Mouse (Mus musculus) gastrocnemius, postnatal 36 days (tissue): ENCODE data around the gene Slc37a1. TPM values are rescaled to one million over a fixed set of nuclear protein-coding genes. Genes with fewer than 3 reads are reported as not detected.

Experiments
- DNase-seq, 2 experiments: peaks; one replicate each; pipeline ENCODE4 v3.0.0; 2022
- intact Hi-C: fragments of 180-260 bp; cut with DNase I; formaldehyde crosslinking; loops from one replicate; pipeline ENCODE4 v1.15.1; 2025
- long read RNA-seq, 2 experiments: library from polyadenylated mRNA; stranded (forward); transcript quantifications; one replicate each; pipeline ENCODE4 v2.0.0; 2021
- total RNA-seq, 2 experiments: library from RNA; stranded (reverse); gene quantifications; 2 replicates each; pipeline ENCODE4 v1.2.3; 2021

Gene Slc37a1
- total RNA-seq = 1 to 10 TPM; 3.3 to 3.6 TPM
- long read RNA-seq, experiment 1, partial matches to known transcripts = 2 of 3 reads
- long read RNA-seq, experiment 1, other reads (novel, unspliced or antisense) = 0 of 3 reads
- long read RNA-seq, experiment 2, partial matches to known transcripts = 1 of 4 reads
- long read RNA-seq, experiment 2, other reads (novel, unspliced or antisense) = 1 of 4 reads

DNA sequence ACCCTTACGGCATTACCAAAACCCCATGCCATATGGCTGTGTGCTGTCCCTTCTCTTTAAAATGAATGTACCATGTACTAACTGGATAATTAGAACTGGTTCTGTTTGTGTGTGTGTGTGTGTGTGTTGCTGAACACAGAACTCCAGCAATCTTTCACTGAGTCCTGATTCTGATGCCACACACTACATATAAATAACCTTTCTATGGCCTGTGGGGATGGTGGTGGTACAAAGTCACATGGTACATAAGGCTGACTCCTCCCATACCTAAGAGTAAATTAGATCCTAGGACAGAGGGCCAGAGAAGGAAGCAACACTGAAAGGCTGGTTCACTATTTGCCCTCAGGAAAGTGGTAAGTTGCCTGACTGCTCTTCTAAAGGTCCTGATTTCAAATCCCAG lies at the start of gene Slc37a1:
TSS of gene Slc37a1 (plus strand) at position 301 of the 400 bp plus-strand sequence.
- no peak for DNase-seq

DNA sequence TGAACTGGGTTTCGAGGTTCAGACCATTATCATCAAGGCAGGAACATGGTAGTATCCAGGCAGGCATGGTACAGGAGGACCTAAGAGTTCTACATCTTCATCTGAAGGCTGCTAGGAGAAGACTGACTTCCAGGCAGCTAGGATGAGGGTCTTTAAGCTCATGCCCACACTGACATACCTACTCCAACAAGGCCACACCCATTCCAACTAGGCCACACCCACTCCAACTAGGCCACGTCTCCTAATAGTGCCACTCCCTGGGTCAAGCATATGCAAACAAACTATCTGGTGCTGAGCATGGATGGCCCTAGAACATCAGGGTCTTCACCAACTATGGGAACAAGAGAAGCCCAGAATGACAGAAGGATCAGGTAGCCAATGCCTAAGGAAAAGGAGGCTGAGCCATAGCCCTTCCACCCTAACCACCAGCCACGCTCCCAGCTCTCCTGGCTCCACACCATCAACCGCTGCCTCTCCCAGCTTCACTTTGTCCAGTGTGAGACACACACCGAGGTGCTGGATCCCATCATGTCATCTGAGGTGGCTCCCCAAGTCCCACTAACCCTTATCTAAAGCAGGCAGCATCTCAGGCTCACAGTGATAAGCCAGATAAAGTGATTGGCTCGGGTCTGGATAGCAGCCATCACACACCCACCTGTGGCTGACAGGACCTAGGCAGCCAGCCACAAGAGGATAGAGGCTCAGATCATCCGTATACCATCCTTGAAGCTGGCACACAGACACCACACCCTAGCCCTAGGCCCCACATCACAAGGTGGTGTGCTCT lies 48.2 kb upstream of the Slc37a1 start:
- intact Hi-C loops = no loop called here
- DNase-seq = no peak

More for the DNA sequence above, at the start of gene Slc37a1:
- intact Hi-C loops = no loop called here

DNA sequence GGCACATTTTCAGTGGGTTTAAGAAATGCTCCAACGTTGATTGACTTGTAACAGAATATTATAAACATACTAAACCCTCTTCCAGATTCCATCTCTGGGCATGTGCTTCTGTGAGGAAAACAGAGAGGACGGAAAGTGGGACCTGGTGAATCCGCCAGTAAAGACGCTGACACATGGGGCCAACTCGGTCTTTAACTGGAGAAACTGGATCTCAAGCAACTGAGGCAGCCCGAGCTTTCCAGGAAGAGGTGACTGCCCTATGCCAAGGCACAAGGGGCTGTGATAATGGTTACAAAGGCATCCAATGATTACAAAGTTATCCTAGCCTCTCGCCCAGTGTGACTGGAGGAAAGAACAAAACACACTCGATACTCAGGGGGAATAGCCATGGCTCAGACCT lies 45.4 kb upstream of the Slc37a1 start:
- no peak for DNase-seq
- intact Hi-C loops = loop anchor here (2.0 kb wide), 1 partner anchor 102 kb away; no protein-coding TSS in a partner anchor

DNA sequence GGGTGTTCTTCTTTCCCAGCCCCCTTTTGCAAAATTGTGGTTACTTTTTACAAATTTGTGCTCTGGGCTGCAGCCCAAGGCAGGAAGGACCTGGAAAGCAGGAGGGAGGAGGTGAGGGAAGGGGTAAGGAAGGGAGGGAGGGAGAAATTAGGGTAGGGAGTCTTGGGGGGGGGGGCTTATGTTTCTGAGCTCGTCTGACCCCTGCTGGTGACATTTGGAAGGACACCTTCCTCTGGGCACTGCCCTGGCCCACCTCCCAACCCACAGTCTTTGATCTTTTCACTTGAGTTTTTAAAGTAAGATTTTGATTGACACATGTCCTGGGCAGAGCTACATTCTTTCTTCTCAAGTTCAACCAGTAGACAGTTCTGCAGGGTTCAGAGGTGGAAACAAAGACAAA lies 43.8 kb upstream of the Slc37a1 start:
- no peak for DNase-seq
- intact Hi-C loops = no loop called here

DNA sequence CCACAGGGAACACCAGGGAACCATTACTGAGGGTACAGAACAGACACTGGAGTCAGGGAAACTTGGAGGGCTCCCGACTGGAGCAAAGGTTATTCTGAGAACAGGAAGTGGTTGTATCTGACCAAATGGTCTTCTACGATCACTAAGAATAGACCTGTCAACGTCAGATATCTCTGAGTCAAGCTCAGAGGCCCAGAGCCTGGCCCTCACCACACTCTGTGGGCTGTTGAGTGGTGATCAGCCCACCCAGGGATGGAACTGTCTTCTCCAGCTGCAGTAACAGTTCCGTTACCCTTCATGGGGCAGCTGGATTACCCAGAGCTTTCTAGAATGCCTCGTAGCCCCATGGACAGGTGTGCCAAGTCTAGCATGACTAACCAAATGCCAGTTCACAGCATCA lies 41.3 kb upstream of the Slc37a1 start:
- DNase-seq = no peak
- intact Hi-C loops = no loop called here

DNA sequence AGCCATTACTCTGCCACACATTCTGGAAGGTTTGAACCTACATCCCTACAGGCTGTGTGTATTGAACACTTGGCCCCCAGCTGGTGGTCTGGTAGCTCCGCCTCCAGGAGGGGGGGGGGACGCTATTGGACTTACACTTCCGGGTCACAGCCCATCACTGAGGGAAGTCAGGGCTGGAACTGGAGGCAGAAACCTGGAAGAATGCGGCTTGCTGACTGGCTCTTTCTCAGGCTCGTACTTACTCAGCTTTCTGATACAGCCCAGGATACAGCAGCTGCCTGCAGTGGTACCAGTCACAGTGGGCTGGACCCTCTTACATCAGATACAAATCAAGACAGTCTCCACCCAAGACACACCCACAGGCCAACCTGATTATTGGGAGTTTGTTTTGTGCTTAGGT lies 39.4 kb upstream of the Slc37a1 start:
- no peak for DNase-seq
- intact Hi-C loops = no loop called here

DNA sequence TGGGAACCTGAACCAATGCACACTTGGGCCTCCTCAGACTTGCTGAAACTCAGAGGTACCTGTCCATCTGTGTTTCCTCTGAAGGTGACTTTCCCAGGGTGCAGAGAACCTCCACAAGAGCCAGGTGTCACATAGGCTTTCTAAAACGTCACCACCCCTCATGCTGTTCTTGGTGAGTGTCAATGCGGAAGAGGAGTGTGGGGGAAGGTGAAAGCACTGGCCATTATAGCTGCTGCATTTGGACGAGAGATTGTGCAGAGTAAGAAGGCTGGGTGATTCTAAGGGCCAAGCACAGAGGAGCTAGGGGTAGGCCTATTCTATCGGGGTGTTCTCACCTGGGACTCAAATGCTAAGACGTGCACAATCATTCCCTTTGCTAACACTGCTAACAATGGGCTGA lies 32.6 kb upstream of the Slc37a1 start:
- no peak for DNase-seq

DNA sequence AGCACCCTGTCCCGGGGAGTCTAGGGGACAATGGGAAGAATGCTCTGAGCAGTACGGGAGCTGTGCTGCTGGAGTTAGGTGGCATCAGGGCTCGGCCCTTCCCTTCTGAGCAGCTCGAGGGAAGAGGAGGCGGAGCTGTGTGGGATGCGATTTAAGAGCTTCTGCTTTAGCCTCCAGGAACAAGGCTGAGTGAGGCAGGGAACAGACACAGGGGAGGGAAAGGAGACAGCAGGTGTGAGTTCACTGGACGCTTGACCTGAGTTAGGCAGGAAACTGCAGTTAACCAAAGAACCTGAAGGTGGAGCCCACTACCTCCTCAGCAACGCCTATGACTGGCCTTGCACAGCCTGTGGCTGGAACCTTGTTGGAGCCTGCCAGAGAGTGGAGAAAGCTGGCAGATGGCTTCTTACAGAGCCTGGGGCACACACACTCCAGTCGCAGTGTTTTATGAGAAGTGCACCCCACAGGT lies 32.1 kb upstream of the Slc37a1 start:
- peak; percentile 72 to 75 for DNase-seq
- intact Hi-C loops = loop anchor here (1.0 to 2.0 kb wide), 2 partner anchors 16 to 54 kb away; no protein-coding TSS in a partner anchor

More for the DNA sequence above, 32.6 kb upstream of the Slc37a1 start:
- intact Hi-C loops = loop anchor here (1.0 to 2.0 kb wide), 2 partner anchors 17 to 54 kb away; no protein-coding TSS in a partner anchor

DNA sequence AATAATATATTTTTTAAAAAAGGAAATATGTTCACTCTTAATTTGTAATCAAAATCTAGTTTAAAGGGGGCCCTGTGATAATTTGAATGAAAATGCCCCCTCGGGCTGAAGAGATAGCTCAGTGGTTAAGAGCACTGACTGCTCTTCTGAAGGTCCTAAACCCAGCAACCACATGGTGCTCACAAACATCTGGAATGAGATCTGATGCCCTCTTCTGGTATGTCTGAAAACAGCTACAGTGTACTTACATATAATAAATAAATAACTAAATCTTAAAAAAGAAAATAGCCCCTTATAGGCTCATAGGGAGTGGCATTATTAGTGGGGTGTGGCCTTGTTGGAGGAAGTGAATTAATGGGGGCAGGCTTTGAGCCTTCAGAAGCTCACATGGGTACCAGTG lies 29.4 kb upstream of the Slc37a1 start:
- DNase-seq = no peak
- intact Hi-C loops = no loop called here

DNA sequence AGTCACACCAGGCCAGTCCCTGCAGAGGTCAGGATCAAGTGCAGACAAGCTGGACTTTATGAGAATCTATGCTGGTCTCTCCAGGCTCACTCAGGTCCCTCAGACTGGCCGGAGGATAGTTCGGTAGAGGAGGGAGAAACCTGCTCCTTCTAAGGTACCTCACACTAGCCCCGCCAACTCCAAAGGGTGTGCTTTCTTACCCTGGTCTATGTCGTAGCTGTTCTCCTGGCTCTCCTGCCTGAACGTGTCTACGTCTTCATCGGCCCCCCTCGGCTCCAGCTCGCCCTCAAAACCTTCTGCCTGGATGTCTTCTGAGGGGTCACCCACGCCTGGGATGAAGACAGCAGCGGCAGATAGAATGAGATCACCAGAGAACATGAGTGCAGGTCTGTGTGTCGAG lies 28.7 kb upstream of the Slc37a1 start:
- DNase-seq = peak in 1 of 2 experiments; percentile 37
- intact Hi-C loops = no loop called here

DNA sequence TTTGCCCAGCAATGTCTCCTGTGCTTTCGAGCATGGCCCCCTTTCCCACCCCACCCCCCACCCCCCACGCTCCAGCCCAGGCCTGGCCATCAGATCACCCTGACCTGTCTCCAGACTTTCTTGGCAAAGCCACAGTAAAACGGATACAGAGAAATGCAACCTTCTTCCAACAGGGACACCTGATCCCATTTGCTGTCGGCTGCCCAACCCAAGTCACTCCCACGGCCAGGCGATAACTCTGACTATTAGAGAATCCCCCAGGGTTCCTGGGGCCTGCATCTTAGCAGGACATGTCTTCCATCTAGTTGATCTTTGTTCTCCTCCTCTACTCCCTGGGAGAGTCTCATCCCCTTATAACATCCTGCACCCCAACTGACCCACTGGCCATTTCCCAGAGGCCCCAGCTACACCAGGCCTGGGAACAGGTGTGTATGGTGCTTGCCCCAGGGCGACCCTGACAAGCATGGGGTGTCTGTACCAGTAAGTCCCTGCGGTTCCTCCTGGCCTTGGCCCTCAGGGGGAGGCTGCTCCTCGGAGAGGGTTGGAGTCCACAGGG lies 28.2 kb upstream of the Slc37a1 start:
- intact Hi-C loops = no loop called here
- DNase-seq = peak; percentile 56 to 58

DNA sequence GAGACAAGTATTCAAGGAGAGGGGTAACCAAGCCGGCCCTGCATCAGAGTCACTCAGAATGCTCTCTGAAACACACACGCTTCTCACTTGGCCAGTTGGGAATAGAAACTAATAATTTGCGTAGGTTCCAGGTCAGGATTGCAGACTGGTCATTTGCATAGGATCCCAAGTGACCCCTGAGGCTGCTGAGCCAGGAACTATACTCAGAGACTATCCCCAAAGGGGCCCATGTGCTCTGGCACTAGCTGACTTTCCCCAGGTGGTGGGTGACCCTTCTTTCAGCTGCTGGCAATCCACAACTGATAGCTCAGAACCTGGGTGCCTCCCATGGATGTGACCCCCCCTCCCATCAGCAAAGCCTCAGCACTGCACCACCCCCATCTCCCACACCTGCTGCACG lies 27.4 kb upstream of the Slc37a1 start:
- intact Hi-C loops = no loop called here
- peak in 1 of 2 experiments; percentile 14 for DNase-seq

DNA sequence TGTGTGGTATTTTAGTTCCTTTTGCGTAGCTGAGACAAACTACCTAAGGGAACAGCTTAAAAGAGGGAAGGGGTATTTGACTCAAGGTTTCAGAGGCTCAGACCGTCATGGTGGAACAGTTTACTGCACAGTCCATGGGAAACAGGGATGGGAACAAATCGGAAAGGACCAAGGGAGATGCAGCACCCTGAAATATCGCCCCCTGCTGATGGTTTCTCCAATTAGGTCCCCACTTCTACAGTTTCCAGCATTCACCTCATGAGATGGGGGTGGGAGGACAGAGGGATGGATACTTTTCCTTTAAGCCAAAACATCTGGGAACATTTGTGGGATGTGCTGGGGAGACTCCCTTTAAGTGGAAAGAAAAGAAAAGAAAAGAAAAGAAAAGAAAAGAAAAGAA lies 26.8 kb upstream of the Slc37a1 start:
- DNase-seq = peak in 1 of 2 experiments; percentile 9
- intact Hi-C loops = no loop called here

DNA sequence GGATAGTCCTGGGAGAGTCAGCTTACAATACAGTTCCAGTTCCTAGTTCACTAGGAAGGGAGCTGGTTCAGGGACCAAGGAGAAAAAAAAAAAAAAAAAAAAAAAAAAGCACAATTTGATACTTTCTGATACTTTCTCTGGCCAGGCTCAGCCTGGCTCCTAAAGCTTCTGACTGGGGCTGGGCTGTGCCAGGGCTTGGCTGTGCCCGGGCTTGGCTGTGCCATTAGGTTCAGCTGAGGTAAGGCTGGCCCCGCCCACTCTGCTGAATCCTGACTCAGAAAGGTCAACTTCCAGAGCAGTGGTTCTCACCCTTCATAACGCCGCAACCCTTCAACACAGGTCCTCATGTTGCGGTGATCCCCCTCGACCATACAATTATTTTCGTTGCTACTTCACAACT lies 26.2 kb upstream of the Slc37a1 start:
- intact Hi-C loops = no loop called here
- DNase-seq = peak; percentile 86 to 87

DNA sequence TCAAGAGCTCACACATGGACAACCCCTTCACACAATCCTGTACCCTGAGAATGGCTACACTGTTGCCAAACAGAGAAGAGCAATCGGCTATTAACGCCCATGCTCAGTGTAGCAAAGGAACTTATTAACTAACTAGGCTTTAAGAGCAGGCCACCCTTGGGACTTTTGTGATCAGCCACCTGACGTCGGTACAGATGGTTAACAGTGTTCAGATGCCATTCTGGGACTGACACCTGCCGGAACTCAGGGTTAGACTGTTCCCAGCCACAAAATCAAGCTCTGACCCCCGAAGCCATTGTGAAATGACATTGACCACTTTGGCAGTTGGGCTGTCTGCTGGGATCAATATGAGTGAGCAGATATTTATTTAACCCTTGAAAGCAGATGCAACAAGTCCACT lies 25.2 kb upstream of the Slc37a1 start:
- no peak for DNase-seq
- intact Hi-C loops = no loop called here

DNA sequence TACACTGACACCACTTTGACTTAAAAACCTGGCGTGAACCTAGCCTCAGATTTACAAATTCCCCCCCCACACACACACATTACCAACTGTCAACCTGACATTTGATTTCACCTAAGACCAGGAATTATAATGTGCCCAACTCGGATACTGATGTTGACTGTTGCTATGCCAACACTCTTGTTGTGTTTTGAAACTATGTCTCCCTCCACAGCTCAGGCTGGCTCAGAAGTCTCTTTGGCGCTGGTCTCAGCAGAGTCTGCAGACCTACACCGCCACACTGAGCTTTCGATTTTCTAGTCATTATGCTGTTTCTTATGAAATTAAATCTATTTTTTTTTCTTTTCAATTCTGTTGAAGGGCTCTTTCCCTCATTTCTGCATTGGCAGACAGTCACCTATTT lies 23.9 kb upstream of the Slc37a1 start:
- DNase-seq = peak in 1 of 2 experiments; percentile 15
- intact Hi-C loops = no loop called here

DNA sequence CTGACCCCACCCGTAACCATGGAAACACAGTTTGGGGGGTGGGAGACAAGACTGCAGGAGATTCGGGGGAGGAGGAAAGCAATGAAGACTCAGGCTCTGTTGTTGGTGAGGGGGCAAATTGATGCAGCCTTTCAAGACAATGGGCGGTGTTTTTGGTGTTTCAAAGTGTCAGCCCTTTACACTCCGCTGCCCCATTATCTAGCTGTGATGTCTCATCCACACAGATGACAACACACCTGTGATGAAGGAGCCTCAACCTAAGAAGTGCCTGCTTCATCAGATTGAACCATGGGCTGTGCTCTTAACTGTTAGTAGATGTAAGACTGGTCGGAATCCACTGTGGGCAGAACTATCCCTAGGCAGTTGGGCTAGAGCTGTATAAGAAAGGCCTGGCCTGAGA lies 22.8 kb upstream of the Slc37a1 start:
- intact Hi-C loops = no loop called here
- DNase-seq = no peak

DNA sequence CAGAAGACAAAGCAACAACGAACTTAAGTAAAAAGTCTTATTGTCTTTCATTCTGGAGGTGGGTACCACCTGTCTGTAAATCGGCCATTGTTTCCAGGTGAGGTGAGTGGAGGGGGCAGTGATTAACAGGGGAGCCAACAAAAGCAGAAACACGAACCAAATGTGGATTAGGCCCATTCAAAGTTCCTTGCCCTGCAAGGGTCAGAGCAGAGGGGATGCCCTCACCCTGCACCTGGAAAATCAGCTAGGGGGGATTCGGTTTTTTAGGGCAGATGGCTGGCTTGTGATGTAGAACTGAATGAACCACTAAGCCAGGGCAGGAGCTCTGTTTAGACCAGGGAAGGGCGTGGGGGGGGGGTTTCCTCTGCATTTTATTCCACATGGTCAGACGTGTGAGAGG lies 22.2 kb upstream of the Slc37a1 start:
- DNase-seq = no peak
- intact Hi-C loops = no loop called here

DNA sequence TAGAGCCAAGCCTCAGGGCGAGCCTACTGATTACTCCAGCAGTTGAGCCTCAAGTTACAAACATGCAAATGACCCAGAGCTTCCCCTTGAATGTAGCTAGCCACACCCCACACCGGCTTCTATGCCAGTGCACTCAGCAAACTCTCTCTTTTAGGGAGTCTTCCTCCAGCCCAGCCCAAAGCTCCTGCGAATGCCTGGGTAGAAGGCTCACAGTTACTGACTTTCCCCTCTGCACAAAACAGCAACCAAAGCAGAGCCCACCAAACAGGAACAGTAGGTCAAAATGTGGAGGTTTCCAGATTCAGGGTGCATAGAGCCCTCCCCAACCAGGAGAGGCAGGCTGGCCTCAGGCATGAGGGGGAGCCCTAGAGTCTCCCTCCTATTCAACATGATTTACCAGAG lies 21.4 kb upstream of the Slc37a1 start:
- intact Hi-C loops = no loop called here
- no peak for DNase-seq

DNA sequence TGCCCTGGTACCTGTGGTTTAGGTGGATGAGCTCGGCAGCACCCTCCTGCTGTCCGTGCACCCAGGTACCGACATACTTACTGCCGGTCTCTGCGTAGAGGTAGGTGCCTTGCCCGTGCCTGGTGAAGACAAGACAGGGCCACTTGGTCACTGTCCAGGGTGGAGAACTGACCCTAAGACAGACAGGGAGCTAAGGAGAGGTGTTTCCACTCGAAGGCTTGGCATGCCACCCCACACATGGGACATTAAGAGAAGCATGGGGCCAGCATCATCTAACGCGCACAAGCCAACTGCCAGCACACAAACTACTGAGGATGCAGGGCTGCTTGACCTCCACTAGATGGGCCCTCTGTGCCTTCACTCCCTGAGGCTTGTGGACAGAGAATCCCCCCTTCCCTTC lies 20.8 kb upstream of the Slc37a1 start:
- DNase-seq = no peak
- intact Hi-C loops = no loop called here

DNA sequence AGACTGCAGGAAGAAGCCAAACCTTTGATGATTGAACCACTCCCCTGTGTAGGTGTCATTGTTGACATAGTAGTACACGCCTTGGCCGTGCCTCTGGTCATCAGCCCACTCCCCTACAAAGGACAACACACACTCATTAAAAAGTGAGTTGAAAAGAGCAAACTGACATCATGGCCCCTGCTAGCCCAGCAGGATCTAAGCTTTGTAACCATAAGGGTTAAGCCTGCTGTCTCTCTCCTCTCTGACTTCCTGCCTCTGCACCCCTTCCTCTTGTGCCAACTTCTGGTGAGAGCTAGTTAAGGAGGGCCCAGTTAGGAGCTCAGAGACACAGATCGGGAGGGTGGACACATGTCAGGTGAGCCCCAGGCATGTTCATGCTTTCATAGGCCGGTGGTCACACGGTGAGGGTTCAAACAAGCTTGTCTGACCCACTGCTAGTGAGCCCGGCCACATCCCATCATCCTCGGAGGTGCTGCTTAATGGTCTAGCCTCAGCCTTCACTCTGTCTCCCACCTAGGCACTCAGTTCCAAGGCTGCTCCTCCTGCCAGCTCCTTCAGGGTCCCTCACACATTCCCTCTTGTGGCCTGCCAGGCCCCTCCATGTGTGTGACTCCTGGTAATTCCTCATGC lies 20.2 kb upstream of the Slc37a1 start:
- intact Hi-C loops = no loop called here
- no peak for DNase-seq
